Mouse (Mus musculus): Measurements from ENCODE around the gene Olfr325.
"Not testable (repeated sequence)": the region's sequence is repeated elsewhere in the genome, so short reads cannot be mapped to it uniquely, and the experiment has no call there.

Olfr325 gene

DNA sequence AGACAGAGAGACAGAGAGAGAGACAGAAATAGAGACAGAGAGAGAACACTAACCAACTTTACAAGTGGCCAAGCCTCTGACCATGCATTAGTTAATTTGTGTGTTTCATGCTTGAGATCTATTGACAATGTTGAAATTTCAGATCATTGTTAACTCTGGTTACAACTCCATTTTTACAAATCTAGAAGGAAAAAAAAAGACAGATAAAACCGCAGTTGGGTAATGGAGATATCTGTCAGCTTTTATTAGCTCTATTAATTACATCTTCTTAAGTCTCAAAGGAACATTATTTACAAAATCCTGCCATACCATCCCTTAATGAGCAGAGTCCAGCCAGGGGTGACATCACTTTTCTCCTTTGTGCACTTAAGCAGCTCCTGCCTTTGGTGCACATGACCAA lies at the start of gene Olfr325:
Olfr325 (plus strand) TSS at position 301 of the 400 bp plus-strand sequence.
- in situ Hi-C loops (cut with MboI): no loop called here

- in situ Hi-C loops (cut with MboI): not testable (repeated sequence)
Observed at GRCm38 (mm10) chr11:58534736-58535135, 42.8 kb upstream of the Olfr325 start, which contains the start of gene Olfr330. Gene Olfr330, minus strand, starts transcription at chr11:58534836.

GRCm38 (mm10) chr11:58546322-58546721 lies 31.2 kb upstream of the Olfr325 start, which contains the start of gene Olfr329-ps:
Gene Olfr329-ps, minus strand, starts transcription at chr11:58546422.
- in situ Hi-C loops (cut with MboI): no loop called here

DNA sequence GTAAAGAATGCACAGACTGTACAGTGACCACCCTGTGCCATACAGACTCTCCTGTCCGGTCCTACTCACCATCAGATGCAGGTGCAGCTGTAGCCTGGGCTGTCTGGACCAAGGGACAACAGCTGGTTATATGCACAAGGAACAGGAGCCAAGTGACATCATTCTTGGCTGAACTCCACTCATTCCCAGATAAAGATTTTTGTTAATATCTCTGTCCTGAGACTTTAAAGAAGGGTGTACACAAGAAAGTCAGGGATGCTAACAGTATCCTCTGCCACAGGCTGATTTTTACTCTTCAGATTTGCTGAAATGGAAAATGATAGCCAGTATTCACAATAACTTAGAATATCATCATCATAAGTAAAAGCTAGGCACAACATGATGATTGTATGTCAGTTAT lies 22.0 kb upstream of the Olfr325 start, which contains the start of gene Olfr328:
Olfr328 (minus strand) TSS at position 101 of the 400 bp plus-strand sequence.
- in situ Hi-C loops (cut with MboI): no loop called here

DNA sequence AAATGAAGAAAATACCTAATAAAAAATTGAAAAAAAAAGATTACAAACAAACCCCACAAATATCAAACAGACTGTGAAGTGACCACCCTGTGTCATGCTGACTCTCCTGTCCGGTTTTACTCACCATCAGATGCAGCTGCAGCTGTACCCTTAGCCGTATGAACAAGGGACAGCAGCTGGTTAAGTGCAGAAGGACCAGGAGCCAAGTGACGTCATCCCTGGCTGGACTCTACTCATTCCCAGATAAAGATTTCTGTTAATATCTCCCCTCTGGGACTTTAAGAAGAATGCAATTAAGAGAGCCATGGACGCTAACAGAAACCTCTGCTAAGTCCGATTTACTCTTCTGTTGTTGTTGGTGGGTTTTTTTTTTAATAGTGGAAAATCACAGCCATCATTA lies 7.1 kb upstream of the Olfr325 start, which contains the start of gene Olfr224:
Olfr224 (minus strand) TSS at position 149 of the 400 bp plus-strand sequence.
- in situ Hi-C loops (cut with MboI): no loop called here

GRCm38 (mm10) chr11:58578636-58579035 lies 1.1 kb downstream of the Olfr325 start:
- in situ Hi-C loops (cut with MboI): no loop called here

DNA sequence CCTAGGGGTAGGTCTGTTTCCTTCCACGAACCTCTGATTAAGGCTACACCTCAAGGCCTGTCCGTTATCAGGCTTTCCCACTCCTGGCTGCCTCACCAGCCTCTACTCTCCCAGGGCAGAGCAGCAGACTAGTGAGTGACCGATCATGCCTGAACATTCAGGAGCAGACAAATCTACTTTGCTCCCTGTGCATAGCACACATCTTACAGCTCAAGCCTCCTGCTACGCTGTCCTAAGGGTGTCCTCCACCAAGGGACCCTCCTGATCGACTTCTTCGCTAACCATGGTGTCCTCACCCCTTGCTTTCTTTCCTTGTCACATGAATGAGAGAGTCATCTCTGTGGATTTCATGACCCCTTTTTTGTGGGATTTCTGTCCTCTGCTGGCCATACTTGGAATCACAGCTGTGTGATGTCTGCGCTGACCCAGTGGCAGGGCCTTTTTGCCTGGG lies 10.4 kb downstream of the Olfr325 start:
- in situ Hi-C loops (cut with MboI): no loop called here

- in situ Hi-C loops (cut with MboI): no loop called here
Observed at GRCm38 (mm10) chr11:58588620-58589250, 11.2 kb downstream of the Olfr325 start.

DNA sequence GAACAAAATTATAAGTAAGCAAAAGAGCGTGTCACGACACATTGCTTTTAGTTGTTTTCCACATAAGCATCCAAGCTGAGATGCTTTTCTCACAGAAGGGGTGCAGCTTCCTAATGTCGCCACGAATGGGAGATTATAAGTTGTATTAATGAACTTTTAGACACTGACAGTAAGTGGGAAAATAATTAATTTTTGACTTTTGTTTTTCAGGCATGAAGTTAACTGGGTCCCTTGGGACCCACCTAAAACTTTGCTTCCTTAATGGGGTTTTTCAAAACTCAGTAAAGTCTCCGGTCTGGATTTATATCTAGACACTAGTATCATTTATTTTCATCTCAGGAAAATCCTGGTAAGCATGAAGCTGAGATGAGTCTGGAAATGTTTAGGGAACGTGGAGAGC lies 17.3 kb downstream of the Olfr325 start, which contains the start of gene Olfr324:
Olfr324 (plus strand) TSS at position 301 of the 400 bp plus-strand sequence.
- in situ Hi-C loops (cut with MboI): no loop called here

GRCm38 (mm10) chr11:58597837-58598236 lies 20.3 kb downstream of the Olfr325 start:
- in situ Hi-C loops (cut with MboI): no loop called here

GRCm38 (mm10) chr11:58602062-58602461 lies 24.5 kb downstream of the Olfr325 start:
- in situ Hi-C loops (cut with MboI): no loop called here

DNA sequence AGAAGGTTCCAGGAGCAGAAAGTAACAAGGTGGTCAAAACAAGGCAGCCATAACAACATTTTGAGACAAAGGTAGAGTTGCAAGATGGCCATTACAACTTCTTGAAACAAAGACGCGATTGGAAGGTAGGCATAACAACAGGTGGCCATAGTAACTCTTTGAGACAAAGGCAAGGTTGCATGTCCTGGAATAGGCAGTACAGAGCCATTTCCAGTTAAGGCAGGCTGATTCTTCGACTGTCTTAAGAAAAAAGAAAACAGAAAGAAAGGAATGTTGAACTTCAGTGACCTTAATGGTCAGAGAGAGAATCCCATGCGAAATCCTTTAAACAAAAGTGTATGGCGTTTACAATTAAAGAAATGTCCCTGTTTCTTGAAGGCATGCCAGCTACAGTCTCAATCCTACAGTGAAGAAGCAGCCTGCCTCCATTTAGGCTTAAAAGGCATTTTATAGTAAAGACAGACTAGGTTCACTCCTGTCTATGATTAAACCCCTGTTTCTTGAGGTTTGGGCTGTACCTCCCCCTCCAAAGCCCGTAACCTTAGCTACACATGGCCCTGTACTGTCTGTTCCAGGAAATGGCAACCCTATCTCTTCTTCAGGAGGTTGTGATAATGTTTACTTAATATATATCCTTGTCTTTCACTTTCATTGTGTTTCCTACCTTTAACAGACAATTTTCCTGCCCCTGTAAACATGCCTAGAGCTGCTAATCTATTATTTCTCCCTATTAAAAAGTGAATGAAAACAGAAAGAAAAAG lies 25.4 kb downstream of the Olfr325 start:
- in situ Hi-C loops (cut with MboI): no loop called here

DNA sequence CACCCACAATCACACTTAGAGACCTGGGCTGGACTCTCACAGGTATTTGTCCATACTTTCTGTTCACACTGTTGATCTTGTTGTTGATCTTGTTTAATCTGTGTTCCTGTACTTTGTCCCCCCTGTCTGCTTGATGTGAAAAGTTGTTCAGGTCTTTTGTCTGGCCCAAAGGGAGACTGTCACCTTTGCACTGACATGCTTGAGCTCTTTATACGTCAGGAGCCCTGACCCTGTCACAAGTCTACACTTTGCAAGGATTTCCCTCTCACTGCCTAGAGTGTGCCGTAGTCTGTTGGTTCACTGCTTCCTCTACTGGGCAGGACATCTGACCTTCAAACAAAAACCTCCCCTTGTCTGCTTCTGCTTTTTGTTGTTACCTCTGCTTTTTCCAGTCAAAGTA lies 27.2 kb downstream of the Olfr325 start:
- in situ Hi-C loops (cut with MboI): no loop called here

GRCm38 (mm10) chr11:58605228-58605627 lies 27.7 kb downstream of the Olfr325 start:
- in situ Hi-C loops (cut with MboI): no loop called here

DNA sequence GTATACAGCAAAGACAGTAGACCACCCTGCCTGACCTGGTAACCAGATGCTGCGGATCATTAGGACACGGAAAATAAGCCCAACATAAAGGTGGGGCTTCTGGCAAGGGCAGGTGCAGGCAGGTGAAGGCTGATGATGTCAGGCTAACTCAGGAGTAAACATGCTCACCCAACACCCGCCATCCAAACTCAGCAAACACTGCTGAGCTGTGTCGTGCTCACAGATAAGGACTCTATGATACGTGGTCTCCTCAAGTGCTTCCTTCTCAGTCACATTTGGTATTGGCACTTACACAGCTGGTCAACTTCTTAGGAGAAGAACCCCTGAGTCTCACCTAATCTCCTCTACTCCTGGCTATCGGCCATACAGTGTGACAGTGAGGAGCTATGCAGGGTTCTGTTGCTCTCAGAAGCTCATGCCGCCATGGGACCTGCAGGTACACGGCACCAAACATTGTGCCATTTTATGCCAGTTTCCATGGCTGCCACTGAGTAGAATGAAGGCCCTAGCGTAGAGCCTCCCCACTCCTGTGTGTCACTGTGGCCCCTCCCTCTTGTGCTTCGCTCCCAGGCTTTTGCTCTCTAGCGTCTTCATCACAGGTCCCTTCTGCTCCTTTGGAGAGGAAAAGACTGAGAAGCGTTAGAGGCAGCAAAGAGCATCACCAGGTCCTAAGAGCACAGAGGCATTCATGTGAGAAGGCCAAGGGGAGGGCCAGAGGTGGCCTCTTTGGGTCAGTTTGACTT lies 28.8 kb downstream of the Olfr325 start:
- in situ Hi-C loops (cut with MboI): no loop called here

- in situ Hi-C loops (cut with MboI): no loop called here
Observed at GRCm38 (mm10) chr11:58607030-58607429, 29.5 kb downstream of the Olfr325 start.

DNA sequence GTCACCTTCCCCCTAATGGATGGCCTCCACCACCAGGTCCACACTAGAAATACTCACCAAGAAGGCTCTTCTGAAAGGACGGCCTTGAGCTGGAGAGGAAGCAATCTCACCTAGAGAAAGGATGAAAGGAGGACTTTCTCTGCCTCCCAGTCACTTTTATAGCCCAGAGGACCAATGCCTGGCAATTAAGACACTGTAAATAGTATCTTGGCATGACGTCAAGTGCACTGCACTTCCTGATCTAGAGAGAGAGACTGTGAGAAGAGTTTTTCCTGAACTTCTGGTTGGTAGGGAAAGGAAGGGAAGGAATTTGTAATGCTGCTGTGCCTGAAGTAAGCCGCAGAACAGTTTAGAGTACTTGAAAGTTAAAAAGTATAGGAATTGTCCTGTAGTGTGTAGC lies 35.8 kb downstream of the Olfr325 start:
- in situ Hi-C loops (cut with MboI): no loop called here

DNA sequence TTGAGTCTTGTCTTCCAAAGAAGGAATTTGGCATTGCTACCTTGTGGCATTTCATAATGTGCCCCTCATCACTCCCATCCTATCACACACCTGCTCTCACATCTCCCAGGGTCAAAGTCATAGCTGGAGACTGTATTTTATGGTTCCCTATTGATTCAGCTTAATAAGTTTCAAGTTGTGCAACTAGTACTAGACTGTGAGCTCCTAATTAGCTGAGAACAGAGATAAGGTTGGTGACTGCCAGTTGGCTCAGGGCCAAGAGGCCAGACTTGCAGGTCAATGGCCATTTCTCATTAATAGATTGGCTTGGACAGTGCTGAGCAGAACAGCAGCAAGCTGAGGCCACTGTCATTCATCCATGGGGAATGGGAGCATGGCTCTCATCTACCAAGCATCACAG lies 37.0 kb downstream of the Olfr325 start:
- in situ Hi-C loops (cut with MboI): no loop called here

DNA sequence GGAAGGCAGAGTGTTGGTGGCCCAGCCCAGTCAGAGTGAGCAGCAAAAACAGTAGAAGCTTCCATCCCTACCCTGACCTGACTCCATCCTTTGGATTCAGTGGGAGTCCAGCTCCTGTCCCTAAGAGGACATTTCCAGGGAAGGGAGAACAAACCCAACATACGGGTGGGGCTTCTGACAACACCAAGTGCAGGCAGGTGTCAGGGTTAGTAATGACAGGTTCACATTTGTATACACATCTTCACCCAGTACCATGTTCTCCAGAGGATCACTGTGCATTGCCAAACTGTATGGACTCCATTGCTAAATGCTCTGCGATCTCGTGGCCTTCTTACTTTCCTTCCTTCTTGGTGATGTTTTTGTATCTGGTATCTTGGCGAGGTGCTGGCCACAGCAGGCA lies 38.4 kb downstream of the Olfr325 start, which contains the start of gene 2210407C18Rik:
2210407C18Rik (minus strand) TSS at position 101 of the 400 bp plus-strand sequence.
- in situ Hi-C loops (cut with MboI): no loop called here

- in situ Hi-C loops (cut with MboI): no loop called here
Observed at GRCm38 (mm10) chr11:58618369-58618768, 40.8 kb downstream of the Olfr325 start.

- in situ Hi-C loops (cut with MboI): no loop called here
Observed at GRCm38 (mm10) chr11:58618793-58619192, 41.3 kb downstream of the Olfr325 start.

DNA sequence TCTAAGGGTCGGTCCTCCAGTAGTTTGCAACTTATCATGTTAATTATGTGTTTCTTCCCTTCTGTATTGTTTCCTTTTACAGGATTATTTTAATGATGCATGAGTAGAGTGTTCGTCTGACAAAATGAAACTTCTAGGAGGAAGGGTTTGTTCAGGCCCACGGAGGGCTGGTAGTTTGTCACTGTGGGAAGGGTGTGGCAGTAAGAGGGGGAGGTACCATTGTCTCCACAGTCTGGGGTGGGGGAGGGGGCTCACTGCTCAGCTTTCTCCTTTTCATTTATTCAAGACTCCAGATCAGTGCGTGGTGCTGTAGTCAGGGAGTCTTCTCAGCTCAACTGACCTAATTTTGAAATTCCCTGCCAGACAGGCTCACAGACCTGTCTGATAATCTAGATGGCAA lies 48.6 kb downstream of the Olfr325 start:
- in situ Hi-C loops (cut with MboI): loop anchor here (25.0 kb wide), 1 partner anchor 689 kb away; no protein-coding TSS in a partner anchor
